Mouse (Mus musculus): ENCODE measurements around the gene Klf11. TPM values are rescaled to one million over a fixed set of nuclear protein-coding genes. Genes with fewer than 3 reads are reported as not detected.

Gene Klf11
- polyA plus RNA-seq, 1 experiment: 4.2 TPM

GRCm38 (mm10) chr12:24680096-24680491 is 29.0 kb downstream of the Klf11 start:
- Histone ChIP-seq H3K4me1 (ENCODE audit: control insufficient read depth, insufficient read depth, insufficient read length, low read length) (peaks cover 6% of the 10 kb centered on the region; the same call in 1 of the 2 replicates), H3K36me3 (ENCODE audit: control insufficient read depth, insufficient read depth, low read length) (no peaks in the 10 kb centered on the region), H3K4me3 (ENCODE audit: low read depth, low read length) (peak overlapping the region; percentile 66), H3K27me3 (ENCODE audit: control insufficient read depth, insufficient read depth, low read length) (peaks cover 25% of the 10 kb centered on the region), H3K27ac (ENCODE audit: insufficient read depth, low read depth, low read length) (peak overlapping the region; percentile 89)
- WGBS: 64% methylated on average over 9 of the region's 9 CpGs
- no peak for TF ChIP-seq POLR2A (IDR thresholded peaks at IDR 0.05; ENCODE audit: low read depth, low read length)
- TF ChIP-seq CTCF (IDR thresholded peaks at IDR 0.05; ENCODE audit: extremely low read depth, insufficient read length, insufficient replicate concordance, low read depth, low read length): no peak

- TF ChIP-seq CTCF (IDR thresholded peaks at IDR 0.05; ENCODE audit: extremely low read depth, insufficient read length, insufficient replicate concordance, low read depth, low read length) (no peak), POLR2A (IDR thresholded peaks at IDR 0.05; ENCODE audit: low read depth, low read length) (no peak)
- peak overlapping the region; percentile 89 for H3K27ac ChIP-seq (ENCODE audit: insufficient read depth, low read depth, low read length)
- 6% methylated on average over 45 of the region's 61 CpGs for WGBS
- H3K36me3 ChIP-seq (ENCODE audit: control insufficient read depth, insufficient read depth, low read length): no peaks in the 10 kb centered on the region
- peaks cover 6% of the 10 kb centered on the region; the same call in 1 of the 2 replicates for H3K4me1 ChIP-seq (ENCODE audit: control insufficient read depth, insufficient read depth, insufficient read length, low read length)
- peak overlapping the region; percentile 66 for H3K4me3 ChIP-seq (ENCODE audit: low read depth, low read length)
- H3K27me3 ChIP-seq (ENCODE audit: control insufficient read depth, insufficient read depth, low read length): peaks cover 25% of the 10 kb centered on the region
Measured at GRCm38 (mm10) chr12:24680492-24681285, 29.6 kb downstream of the Klf11 start.

GRCm38 (mm10) chr12:24681286-24682023 is 30.4 kb downstream of the Klf11 start, which contains the start of gene Cys1:
TSS of gene Cys1 (minus strand) at chr12:24681813.
- H3K36me3 ChIP-seq (ENCODE audit: control insufficient read depth, insufficient read depth, low read length): no peaks in the 10 kb centered on the region
- WGBS: 5% methylated on average over 20 of the region's 20 CpGs
- TF ChIP-seq POLR2A (IDR thresholded peaks at IDR 0.05; ENCODE audit: low read depth, low read length) (no peak), CTCF (IDR thresholded peaks at IDR 0.05; ENCODE audit: extremely low read depth, insufficient read length, insufficient replicate concordance, low read depth, low read length) (no peak)
- peaks cover 25% of the 10 kb centered on the region for H3K27me3 ChIP-seq (ENCODE audit: control insufficient read depth, insufficient read depth, low read length)
- H3K4me1 ChIP-seq (ENCODE audit: control insufficient read depth, insufficient read depth, insufficient read length, low read length): peaks cover 9% of the 10 kb centered on the region; the same call in 1 of the 2 replicates
- peak within 1 kb of the TSS; percentile 89 for H3K27ac ChIP-seq (ENCODE audit: insufficient read depth, low read depth, low read length)
- H3K4me3 ChIP-seq (ENCODE audit: low read depth, low read length): peak within 1 kb of the TSS; percentile 66

GRCm38 (mm10) chr12:24682563-24682962 is 31.5 kb downstream of the Klf11 start:
- WGBS: 29% methylated on average over 8 of the region's 8 CpGs
- peaks cover 25% of the 10 kb centered on the region for H3K27me3 ChIP-seq (ENCODE audit: control insufficient read depth, insufficient read depth, low read length)
- H3K27ac ChIP-seq (ENCODE audit: insufficient read depth, low read depth, low read length): no peak overlapping the region
- no peak for TF ChIP-seq CTCF (IDR thresholded peaks at IDR 0.05; ENCODE audit: extremely low read depth, insufficient read length, insufficient replicate concordance, low read depth, low read length)
- no peak for TF ChIP-seq POLR2A (IDR thresholded peaks at IDR 0.05; ENCODE audit: low read depth, low read length)
- H3K4me3 ChIP-seq (ENCODE audit: low read depth, low read length): no peak overlapping the region
- H3K36me3 ChIP-seq (ENCODE audit: control insufficient read depth, insufficient read depth, low read length): no peaks in the 10 kb centered on the region
- H3K4me1 ChIP-seq (ENCODE audit: control insufficient read depth, insufficient read depth, insufficient read length, low read length): peaks cover 9% of the 10 kb centered on the region; the same call in 1 of the 2 replicates

GRCm38 (mm10) chr12:24683461-24683860 is 32.4 kb downstream of the Klf11 start:
- 76% methylated on average over 7 of the region's 7 CpGs for WGBS
- TF ChIP-seq CTCF (IDR thresholded peaks at IDR 0.05; ENCODE audit: extremely low read depth, insufficient read length, insufficient replicate concordance, low read depth, low read length): no peak
- TF ChIP-seq POLR2A (IDR thresholded peaks at IDR 0.05; ENCODE audit: low read depth, low read length): no peak
- no peak overlapping the region for H3K27ac ChIP-seq (ENCODE audit: insufficient read depth, low read depth, low read length)
- peaks cover 9% of the 10 kb centered on the region; the same call in 1 of the 2 replicates for H3K4me1 ChIP-seq (ENCODE audit: control insufficient read depth, insufficient read depth, insufficient read length, low read length)
- H3K27me3 ChIP-seq (ENCODE audit: control insufficient read depth, insufficient read depth, low read length): peaks cover 25% of the 10 kb centered on the region
- no peak overlapping the region for H3K4me3 ChIP-seq (ENCODE audit: low read depth, low read length)
- no peaks in the 10 kb centered on the region for H3K36me3 ChIP-seq (ENCODE audit: control insufficient read depth, insufficient read depth, low read length)

- Histone ChIP-seq H3K27ac (ENCODE audit: insufficient read depth, low read depth, low read length) (no peak overlapping the region), H3K36me3 (ENCODE audit: control insufficient read depth, insufficient read depth, low read length) (no peaks in the 10 kb centered on the region), H3K4me3 (ENCODE audit: low read depth, low read length) (no peak overlapping the region), H3K4me1 (ENCODE audit: control insufficient read depth, insufficient read depth, insufficient read length, low read length) (peaks cover 5% of the 10 kb centered on the region; the same call in 1 of the 2 replicates), H3K27me3 (ENCODE audit: control insufficient read depth, insufficient read depth, low read length) (peaks cover 9% of the 10 kb centered on the region)
- no peak; the same call in 1 of the 2 replicates for TF ChIP-seq CTCF (IDR thresholded peaks at IDR 0.05; ENCODE audit: extremely low read depth, insufficient read length, insufficient replicate concordance, low read depth, low read length)
- TF ChIP-seq POLR2A (IDR thresholded peaks at IDR 0.05; ENCODE audit: low read depth, low read length): no peak
- WGBS: 34% methylated on average over 6 of the region's 6 CpGs
Measured at GRCm38 (mm10) chr12:24686038-24686695, 35.1 kb downstream of the Klf11 start.
